Mouse (Mus musculus): ENCODE measurements at regions not wholly inside any gene's neighbourhood (a gene's known extent, or its start where the extent isn't known, plus 50 kb on each side); places are given as distances from the start of the nearest gene placed in this dataset.

- TF ChIP-seq POLR2A (IDR thresholded peaks at IDR 0.05; ENCODE audit: borderline replicate concordance, insufficient read depth, low read length) (no peak), CTCF (IDR thresholded peaks at IDR 0.05; ENCODE audit: borderline replicate concordance, insufficient read depth, low read depth, low read length) (no peak)
Observed at GRCm38 (mm10) chr10:97383881-97384280, 95.5 kb upstream of the Dcn start.
